Mouse (Mus musculus) liver, adult 2 months (tissue): Measurements from ENCODE around the gene Sntb2.

ENCODE experiments used
- CTCF ChIP-seq: fragments of 200-500 bp; IDR thresholded peaks from 2 replicates; pipeline ENCODE4 v1.5.1; 2011; ENCODE audit warnings: low read depth, low read length, control low read depth
- POLR2A ChIP-seq: fragments of 200-500 bp; IDR thresholded peaks from 2 replicates; pipeline ENCODE4 v1.6.1; 2011; ENCODE audit warnings: low read length, control low read depth; ENCODE audit not compliant: insufficient read depth; ENCODE audit errors: extremely low read depth

DNA sequence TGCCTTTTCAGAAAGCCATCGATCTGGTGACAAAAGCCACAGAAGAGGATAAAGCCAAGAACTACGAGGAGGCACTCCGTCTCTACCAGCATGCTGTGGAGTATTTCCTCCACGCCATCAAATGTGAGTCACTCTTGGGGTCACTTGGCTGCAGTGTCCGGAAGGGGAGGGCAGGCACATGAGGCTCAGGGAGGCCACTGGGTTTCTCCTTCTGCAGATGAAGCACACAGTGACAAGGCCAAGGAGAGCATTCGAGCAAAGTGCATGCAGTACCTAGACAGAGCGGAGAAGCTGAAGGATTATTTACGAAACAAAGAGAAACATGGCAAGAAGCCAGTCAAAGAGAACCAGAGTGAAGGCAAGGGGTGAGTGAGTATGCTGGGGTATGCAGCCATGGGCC, 101.1 kb downstream of the Sntb2 start:
- TF ChIP-seq CTCF (no peak), POLR2A (no peak)
